Mouse (Mus musculus): ENCODE data around the gene Bpnt1.

DNA sequence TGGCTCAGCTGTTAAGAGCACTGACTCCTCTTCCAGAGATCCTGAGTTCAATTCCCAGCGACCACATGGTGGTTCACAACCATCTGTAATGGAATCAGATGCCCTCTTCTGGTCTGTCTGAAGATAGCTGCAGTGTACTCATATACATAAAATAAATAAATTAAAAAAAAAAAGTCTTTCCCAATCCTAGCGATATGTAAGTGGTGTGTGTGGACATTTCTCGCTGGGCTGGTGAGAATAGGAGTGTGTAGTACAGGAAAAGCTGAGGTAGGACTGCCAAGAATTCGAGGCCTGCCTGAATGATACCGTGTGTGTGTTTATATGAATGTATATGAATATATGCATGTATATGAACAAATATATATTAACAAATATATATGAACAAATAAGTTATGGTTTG lies 585 bp upstream of the Bpnt1 start:
- TF ChIP-seq CTCF (IDR thresholded peaks at IDR 0.05; ENCODE audit: low read depth) (no peak), EP300 (IDR thresholded peaks at IDR 0.05; ENCODE audit: low read depth) (no peak)

All from heart, postnatal 0 days (tissue).